Mouse (Mus musculus): Measurements from ENCODE around the gene Ppp4r1.

DNA sequence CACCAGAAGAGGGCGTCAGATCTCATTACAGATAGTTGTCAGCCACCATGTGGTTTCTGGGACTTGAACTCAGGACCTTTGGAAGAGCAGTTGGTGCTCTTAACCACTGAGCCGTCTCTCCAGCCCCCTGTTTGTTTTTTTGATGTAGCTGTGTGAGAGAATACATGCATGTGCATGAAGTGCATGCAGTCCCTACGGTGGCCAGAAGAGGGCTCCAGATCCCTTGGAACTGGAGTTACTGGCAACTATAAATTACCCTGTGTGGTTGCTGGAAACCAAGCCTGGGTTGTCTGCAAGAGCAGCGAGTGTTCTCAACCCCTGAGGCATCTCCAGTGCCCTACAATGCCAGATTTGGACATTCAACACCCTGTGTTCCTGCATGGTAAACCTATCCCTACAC, 87.8 kb downstream of the Ppp4r1 start:
- TF ChIP-seq NELFE (IDR thresholded peaks at IDR 0.05; ENCODE audit: low read depth, low read length) (no peak), GABPA (IDR thresholded peaks at IDR 0.05; ENCODE audit: insufficient replicate concordance, low read depth, low read length) (no peak), CTCF (conservative IDR thresholded peaks at IDR 0.05 in 1 of 2, IDR thresholded peaks at IDR 0.05 in 1 of 2; ENCODE audit: low read depth in 2 of 2, low read length in 2 of 2) (peak; percentile 65 to 86), ELF1 (IDR thresholded peaks at IDR 0.05; ENCODE audit: low read depth, low read length) (no peak), EP300 (IDR thresholded peaks at IDR 0.05; ENCODE audit: low read length) (no peak), POLR2A (IDR thresholded peaks at IDR 0.05; ENCODE audit: low read depth, low read length) (no peak), ZKSCAN1 (IDR thresholded peaks at IDR 0.05; ENCODE audit: borderline replicate concordance, low read depth, low read length) (no peak), HCFC1 (IDR thresholded peaks at IDR 0.05; ENCODE audit: low read depth, low read length) (no peak), ETS1 (conservative IDR thresholded peaks at IDR 0.05; ENCODE audit: low read depth, low read length) (no peak), TCF12 (IDR thresholded peaks at IDR 0.05; ENCODE audit: low read depth, low read length) (no peak), ZC3H11A (IDR thresholded peaks at IDR 0.05; ENCODE audit: low read depth, low read length) (0 out of 2 replicates have a peak, but pooled peaks have one; percentile 2), MAX (IDR thresholded peaks at IDR 0.05; ENCODE audit: low read length) (no peak)
